Mouse (Mus musculus): ENCODE measurements around the gene Hectd2. TPM values are rescaled to one million over a fixed set of nuclear protein-coding genes. Genes with fewer than 3 reads are reported as not detected.

Hectd2 gene
- total RNA-seq (2023): 1 to 10 TPM; 1.2 to 2.5 TPM

DNA sequence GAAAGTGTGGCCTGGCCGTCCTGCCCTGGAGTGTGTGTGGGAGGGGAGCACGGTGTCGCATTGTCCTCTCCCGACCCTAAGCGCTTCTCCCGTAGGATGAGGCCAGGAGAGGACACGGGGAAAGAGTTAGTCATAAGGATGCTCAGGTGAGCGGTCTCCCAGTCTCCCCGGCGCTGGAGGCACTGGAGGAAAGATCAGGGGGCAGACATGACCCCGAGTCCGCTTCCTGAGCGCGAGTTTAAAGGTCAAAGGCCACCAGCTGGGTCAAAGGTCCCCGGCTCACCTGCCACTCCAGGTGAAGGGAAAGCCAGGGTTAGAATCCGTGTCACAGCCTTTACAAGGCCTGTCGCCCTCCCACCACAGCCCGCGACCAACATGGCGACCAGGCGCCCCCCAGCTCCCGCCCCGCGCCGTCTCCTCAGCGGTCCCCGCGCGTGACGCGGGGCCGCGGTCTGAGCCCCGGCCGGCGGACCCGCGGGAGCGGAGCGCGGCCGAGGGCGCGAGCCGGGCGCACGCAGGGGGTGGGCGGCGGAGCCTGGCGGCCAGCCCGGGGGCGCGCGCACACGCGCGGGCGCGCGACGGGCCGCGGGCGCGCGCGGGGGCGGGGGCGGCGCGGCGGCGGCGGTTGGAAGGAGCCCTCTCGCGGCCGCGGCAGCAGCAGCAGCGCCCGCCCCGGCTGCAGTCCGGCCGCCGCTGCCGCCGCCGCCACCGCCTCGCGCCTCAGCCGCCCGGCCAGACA lies at the start of gene Hectd2:
Gene Hectd2 (plus strand): TSS at position 594 of the 739 bp plus-strand sequence.

Other genes starting within 250 kb of the Hectd2 start
- 10 to 100 TPM; 29.7 to 35.7 TPM for gene Pcgf5, start 206.3 kb upstream of the Hectd2 start, total RNA-seq (2023)
- gene Ppp1r3c, start 182.0 kb downstream of the Hectd2 start, total RNA-seq (2023): not detected